Mouse (Mus musculus) kidney, postnatal 14 days (tissue): ENCODE results near the gene Cyld.
A peak's percentile ranks its signal among the peaks of the same experiment; 100 is the strongest.
"Not testable (repeated sequence)": the region's sequence is repeated elsewhere in the genome, so short reads cannot be mapped to it uniquely, and the experiment has no call there.

ENCODE experiments used
- DNase-seq: peaks from one replicate; pipeline ENCODE4 v3.0.0; 2022; ENCODE audit warnings: mixed read lengths

The Cyld gene

DNA sequence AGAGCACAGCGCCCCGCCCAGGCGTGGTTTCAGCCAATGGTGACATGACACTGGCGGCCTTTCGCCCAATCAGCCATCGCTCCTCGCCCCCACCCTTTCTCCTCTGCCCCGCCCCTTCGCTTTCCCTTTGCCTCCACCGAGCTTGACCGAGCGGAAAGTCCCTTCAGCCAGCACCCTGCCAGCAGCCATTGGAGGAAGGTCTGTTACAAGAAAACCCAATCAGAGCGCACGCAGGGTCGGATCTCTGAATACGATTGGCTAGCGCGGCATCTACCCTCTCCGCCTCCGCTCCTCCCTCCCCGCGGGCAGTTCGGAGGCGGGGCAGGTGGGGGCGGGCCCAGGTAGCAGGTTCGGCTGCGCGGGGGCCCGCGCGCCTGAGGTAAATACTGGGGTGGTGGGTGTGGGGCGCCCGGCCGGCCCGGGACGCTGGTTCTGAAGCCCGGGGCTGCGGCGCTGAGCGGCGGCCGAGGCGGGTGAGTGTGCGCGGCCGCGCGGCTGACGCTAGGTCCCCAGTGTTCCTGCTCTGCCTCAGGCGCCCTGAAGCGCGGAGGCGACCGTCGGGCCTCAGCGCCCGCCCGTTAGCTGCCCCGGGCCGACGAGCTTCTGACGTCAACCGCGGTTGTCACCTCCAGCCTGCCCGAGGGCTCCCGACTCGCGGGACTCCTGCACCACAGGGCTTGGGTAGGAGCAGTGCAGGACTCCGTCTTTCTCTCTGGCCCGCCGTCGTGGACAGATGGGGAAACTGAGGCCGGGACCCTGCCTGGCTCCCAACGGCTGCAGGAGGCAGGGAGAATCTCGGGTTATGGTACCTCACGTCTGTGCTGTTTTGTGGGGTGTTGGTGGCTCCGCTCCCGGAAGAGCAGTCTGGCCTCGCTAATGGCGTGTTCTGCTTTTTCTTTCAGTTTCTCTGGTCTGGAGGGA lies at the start of gene Cyld:
Gene Cyld, plus strand, starts transcription at position 308 of the 921 bp plus-strand sequence.
- peak; percentile 99 for DNase-seq

DNA sequence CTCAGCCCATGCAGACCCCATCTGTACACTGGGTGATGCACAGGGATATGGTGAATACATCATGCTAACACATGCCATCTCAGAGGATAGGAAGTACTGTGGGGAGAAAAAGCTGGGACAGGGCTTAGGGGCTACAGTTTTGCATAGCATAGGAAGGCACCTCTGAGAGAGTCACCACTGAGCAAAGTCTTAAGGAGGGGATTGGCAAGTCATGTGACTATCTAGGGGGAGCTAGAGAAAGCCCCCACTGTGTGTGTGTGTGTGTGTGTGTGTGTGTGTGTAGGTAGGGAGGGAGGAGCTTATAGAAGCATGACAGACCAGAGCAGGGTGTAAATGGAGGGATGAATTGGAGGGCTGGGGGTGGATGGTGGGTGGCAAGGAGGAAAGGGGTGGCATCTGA lies 48.5 kb upstream of the Cyld start:
- DNase-seq, result no peak

DNA sequence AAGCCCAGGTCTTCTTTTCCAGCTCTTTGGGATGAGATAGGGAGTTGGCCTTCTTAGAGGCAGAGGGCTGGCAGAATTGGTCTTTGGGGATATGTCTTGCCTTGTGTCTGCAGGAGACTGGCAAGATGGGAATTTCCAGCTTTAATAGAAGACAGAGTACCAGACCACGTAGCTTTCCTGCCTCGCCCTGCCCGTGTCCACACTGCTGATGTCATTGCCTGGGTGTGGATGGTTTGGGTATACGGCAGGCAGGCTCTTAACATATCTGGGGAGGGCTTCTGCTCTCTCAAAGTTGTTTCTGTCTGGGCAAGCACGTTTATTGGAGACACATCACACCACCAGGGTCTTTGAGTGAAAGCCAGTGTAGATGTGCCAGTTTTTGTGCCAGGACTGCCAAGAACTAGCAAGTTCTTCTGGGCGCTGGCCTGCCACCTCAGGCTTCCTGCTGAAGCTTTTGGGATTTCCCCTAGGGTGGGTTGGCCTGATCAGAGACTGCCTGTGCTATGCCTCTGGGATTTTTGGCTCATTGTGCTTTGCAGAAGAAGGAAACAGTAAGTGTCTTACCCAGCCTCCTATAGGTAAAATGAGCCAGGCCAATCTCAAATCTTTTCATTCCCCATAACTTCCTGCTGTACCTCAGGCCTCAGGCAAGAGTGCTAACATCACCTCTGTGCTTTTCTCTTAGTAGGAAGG lies 46.7 kb upstream of the Cyld start:
- DNase-seq, result no peak

DNA sequence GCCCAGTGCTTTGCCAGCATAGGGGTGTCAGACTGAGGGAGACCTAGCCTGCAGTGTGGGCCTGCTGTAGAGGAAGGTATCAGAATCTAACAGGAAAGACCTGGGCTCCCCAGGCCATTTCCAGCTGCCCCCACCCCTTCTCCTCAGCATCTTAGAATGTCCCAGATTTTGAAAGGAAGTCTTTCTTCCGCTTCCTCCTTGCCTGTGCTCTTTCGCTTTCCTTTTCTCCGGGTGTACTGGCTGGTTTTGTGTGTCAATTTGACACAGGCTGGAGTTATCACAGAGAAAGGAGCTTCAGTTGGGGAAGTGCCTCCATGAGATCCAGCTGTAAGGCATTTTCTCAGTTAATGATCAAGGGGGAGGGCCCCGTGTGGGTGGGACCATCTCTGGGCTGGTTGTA lies 45.7 kb upstream of the Cyld start:
- not testable (repeated sequence) for DNase-seq

DNA sequence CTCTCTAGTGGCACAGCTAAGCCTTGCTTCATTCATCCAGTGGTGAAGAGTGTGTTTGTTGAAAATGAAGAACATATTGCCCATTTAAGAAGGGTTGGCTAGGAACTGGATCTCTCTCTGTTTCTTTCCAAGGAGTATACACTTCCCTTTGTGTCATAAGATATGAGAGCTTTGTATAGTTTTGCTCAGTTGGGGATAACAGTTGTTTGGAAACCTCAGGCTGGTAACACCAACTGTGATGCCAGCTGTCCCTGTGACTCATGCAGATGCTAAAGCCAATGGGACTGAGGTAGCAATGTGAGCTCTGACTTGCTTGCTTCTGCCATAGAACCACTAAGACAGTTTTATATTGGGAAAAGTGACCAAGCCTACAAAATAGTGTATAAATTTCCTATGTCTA lies 41.5 kb upstream of the Cyld start:
- no peak for DNase-seq

DNA sequence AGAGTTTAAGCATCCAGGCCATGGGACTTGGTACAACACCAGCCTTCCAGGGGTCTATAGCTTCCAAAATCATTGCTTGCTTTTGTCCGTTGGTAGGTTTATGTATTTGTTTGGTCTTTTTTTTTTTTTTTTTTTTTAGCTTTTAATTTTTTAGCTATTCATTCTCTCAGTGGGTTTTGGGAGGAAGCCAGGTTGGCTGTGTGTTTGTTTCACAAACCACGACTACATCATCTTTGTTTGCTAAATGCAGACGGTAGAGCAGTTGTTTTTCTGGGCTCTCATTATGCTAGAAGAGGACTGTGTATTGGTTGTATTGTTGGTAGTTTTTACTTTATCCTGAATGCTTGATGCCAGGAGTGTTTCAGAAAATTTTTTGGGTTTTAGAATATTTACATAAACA lies 37.0 kb upstream of the Cyld start:
- no peak for DNase-seq

DNA sequence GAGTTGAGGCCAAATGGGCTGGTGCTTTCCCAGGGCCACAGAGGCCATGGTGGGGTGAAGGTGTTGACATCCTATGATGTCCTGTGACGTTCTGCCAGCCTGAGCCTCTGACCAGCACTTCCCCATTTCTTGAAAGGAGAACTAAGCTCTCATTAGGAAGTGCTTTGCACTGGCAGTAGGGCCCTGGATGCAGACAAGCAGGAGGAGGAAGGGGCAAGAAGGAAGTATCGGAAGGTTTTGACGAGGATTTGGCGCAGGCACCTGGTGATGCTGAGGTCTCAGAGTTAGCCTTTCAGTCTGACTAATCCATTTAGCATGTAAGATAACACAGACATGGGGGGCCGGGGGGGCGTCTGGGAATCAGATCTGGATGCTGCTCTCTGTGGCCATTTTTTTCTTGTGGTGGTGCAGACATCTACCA lies 34.4 kb upstream of the Cyld start:
- no peak for DNase-seq

DNA sequence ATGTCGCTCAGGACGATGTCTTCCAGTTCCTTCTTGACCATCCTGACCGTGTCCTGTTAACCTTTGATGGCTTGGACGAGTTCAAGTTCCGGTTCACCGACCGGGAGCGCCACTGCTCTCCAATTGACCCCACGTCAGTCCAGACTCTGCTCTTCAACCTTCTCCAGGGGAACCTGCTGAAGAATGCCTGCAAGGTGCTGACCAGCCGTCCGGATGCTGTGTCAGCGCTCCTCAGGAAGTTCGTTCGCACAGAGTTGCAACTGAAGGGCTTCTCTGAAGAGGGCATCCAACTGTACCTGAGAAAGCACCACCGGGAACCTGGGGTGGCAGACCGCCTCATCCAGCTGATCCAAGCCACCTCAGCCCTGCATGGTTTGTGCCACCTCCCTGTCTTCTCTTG lies 32.7 kb upstream of the Cyld start:
- DNase-seq, result peak; percentile 80

DNA sequence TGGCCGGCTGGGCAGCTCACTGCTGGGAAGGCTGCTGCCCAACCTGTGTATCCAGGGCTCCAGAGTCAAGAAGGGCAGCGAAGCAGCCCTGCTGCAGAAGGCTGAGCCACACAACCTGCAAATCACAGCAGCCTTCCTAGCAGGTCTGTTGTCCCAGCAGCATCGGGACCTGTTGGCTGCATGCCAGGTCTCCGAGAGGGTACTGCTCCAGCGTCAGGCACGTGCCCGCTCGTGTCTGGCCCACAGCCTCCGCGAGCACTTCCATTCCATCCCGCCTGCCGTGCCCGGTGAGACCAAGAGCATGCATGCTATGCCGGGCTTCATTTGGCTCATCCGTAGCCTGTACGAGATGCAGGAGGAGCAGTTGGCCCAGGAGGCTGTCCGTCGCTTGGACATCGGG lies 31.9 kb upstream of the Cyld start:
- peak; percentile 55 for DNase-seq

DNA sequence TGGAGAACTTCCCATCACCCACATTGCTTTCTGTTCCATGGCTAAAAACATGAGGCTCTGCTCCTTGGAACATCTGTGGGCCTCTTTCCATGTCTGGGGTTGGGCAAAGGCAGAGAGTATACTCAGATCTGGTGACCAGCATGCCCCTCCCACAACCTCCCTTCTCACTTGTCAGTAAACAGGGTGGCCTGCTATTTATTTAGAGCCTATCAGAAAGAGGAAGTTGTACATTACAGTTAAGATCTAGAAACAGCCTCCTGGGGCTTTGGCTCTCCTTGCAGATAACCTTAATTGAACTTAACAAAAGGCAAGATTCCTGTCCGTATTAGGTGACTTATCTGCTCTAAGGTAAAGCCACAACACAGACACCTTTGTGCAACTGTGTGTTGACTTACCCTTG lies 30.4 kb upstream of the Cyld start:
- DNase-seq, result peak; percentile 41

DNA sequence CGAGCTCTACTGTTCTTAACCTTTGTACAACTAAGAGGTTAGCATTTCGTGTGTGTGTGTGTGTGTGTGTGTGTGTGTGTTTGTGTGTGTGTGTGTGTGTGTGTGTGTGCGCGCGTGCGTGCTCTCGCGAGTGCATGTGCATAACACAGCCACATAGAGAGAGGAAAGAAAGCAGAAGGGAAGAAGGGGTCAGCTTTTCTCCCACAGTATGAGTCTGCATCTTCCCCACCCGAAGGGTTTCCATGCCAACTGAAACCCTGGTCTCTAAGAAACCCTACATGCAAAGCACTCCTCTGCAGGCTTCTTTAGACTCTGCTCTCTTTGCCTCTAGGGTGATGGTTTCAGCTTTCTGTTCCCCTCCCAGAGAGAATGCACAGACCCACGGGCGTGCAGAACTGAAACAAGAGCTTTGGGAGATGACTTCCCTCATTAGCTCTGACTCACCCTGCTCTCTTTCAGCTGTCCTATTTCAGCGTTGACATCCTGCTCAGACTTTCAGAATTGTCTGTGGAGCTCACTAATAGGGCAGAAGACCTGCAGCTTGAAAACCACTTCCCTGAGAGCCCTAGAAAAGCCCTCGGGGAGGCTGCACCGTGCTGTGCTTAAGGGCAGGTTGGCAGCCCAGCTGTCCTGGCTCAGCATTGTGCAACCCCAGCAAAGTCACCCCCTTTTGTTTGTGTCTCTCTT lies 28.3 kb upstream of the Cyld start:
- DNase-seq, result no peak

DNA sequence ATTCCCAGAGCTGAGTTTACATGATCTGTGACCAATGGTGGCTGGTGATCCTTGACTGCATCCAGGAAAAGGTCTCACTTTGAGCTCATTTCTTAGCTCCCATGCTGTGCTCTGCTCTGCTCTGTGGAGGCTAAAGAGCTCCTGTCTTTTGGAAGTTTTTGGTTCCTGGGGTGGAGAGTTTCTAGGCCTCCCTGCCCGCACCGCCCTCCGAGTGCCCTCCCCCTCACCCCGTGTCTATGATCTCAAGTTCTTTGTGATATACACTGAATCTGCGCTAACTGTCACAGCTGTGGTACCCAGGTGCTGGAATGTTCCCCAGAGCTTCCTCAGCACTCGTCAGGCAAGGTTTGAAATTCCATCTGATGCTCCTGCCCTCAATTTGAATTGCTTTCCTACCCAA lies 26.0 kb upstream of the Cyld start:
- DNase-seq, result no peak

DNA sequence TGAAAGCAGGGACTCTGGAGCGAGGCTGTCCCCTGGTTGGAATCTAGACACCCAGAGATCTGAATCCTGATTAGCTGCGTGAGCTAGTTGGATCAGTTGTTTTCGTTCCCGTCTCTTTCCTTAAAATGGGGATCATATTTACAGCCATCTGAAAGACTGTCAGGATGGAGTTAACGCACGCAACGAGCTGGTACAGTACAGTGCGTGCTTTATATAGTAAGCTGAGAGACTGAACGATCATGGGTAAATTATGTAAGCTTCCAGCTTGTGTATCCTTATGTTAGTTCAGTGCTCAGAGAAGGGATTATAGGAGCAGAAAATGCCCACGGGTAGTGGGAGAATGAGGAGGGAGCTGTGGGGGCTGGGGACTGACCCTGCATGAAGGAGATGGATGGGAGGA lies 25.3 kb upstream of the Cyld start:
- DNase-seq, result no peak

DNA sequence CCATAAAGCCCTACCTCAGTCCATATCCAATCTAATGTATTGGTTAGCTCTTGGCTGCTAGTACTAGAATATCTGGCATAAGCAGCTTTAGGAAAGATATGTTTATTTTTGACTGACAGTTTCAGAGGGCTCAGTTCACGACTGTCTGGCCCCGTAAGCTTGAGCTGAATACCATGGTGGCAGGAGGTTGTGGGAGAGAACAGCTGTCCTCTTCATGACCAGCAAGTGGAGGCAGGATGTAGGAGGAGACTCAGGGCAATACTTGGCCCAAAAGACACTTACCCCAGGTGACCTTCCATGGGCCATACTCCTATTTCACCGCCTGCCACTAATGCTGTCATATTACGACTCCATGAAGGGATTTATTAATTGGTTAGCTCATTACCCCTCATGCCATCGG lies 23.0 kb upstream of the Cyld start:
- DNase-seq, result peak; percentile 30

DNA sequence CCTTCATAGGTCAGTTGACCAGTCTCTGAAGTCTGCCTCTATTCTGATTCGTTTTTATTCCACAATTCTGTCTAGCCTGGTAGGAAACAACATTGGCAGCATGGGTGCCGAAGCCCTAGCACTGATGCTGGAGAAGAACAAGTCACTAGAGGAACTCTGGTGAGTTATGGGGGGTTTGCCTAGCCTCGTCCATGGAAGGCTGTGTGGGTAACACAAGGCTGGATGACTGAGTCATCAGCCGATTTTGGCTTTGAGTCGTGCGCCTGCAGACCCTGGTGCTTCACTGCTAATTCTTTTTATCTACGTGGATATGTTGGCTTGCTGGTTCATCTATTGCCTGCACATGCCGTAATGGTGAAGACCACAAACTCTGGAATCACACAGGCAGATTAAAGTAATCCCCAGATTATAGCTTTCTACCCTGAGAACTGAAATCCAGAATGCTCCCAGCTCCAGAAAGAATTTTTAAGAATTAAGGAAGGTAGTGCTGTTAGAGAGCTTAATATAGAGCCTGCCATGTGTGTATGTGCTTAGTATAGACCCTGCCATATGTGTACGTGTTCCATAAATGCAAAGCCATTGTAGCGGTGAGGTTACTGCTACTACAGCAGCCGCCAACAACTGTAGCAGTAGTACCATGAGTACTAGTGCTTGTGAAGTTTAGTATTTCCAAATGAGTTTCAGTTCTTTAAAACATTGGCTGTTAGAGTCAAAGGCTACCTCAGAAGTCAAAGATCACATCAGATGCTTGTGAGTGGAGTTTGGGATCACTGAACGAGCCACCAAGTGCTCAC lies 21.3 kb upstream of the Cyld start:
- DNase-seq, result no peak

DNA sequence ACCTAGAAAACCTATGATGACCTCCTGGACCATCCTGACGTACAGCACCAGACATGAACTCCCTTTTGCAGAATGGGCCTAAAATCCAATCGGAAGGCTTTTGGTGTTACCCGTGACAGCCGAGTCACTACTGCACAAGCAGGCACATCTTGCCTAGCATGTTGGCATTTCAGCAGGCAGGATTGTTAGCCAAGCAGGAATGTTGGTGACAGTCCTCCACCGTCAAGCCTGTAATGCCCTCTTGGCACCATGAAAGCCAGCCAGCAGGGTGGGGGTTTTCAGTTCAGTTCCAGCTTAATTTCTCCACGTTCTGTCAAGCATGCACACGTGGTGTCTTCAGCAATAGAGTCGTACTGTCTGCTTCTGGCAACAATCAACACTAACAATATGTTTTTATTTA lies 19.8 kb upstream of the Cyld start:
- DNase-seq, result no peak

DNA sequence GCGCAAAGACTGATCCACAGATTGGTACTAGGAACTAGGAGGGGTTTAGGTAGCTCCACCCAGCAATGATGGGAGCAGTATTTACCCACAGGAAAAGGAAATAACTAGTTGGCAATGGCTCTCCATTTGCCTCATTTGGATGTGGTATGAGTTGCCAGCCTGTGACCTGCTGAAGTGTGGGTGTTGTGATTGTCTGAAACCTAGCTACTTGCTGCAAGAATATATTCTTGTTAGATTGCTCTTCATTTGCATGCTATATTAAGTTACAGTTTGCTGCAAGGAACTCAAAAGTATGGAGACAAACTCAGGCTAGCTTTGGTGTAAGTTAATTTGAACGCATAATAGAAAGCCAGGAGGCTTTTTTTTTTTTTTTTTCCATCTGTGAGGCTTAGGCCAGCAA lies 16.3 kb upstream of the Cyld start:
- DNase-seq, result no peak

DNA sequence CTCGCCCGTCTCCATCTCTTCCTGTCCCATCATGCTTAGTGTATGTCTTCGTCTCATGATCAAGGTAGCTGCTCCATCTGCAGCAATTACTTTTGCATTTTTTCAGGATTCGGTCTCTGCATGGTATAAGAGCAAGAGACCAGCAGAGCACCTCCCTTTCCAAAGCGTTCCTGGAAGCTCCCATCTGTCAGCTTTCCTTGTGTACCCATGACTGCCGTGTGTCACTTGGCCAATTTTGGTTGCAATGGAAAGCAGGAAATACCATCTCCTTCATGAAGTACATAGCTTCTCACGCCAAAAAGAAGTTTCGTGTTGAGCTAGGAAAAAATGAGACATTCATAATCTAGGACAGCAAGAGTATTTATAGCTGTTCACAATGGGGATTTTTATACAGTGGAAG lies 15.8 kb upstream of the Cyld start:
- DNase-seq, result no peak

DNA sequence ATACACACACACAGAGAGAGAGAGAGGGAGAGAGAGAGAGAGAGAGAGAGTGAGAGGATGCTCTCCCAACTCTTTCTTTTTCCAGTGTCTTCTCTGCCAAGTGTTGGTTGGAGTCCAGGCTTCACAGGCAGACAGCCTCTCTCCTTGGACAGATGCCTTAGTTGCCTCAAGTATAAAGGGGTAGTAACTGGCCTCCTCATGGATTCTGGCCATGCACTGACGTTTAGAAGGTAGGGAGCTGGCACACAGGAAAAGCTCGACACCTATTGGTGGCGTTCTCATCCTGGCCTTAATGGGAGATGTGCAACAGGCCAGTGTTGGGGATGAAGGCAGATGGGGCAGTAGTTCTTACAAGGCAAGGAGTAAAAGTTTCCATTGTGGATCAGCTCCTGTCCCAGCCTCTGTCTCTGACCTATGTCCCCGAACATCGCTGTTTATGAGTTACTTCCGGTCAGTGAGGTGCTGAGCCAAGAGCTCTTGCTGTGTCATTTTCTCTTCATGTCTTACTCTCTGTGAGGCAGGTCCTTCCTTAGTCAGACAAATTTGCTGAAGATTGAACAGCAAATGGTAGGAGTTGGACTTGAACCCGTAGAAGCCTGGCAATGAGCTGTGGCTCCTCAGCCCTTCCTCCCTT lies 13.1 kb upstream of the Cyld start:
- DNase-seq, result no peak

DNA sequence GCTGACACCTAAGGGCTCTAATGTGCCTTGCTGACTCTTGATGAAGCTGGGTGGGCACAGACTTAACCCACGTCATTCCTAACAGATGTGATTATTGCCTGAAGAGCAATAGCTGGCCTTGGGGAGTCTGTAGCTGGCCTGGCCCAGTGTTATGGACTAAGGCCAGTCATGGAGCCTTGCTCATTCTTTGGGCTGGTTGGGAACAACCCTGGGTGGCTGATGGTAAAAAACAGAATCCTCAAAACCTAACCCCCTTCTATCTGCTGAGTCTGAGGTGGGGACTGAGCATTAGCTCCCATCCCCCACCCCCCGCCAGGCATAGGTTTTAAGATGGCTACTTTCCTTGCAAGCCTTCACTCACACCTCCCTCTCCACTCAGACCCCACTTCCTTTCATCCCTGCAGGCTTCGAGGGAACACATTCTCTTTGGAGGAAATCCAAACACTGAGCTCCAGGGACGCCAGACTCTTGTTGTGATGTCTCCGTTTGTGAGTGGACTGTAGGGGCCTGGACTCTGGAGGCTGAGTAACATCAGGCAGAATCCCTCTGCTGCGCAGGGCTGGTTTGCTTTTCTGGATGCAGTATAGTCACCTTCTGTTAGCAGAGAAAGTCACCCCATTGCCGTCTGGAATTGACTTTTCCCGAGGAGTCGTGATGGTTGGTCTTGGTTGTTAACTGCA lies 10.5 kb upstream of the Cyld start:
- DNase-seq, result no peak

DNA sequence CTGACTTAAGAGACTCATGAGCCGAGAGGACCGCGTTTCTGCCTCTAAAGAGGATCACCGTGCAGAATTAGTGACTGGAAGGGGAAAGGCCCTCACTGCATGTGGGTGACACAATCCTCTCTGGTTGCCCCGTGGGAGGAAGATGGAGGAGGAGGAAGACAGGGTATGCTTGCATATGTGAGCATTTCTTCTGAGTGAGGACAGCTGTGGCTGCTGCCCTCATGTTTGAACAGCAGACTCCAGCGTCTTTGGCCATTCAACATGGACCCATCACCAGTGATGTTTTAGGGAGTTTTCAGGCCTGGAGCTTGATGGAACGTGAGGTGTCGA lies 10.0 kb upstream of the Cyld start:
- DNase-seq, result no peak

DNA sequence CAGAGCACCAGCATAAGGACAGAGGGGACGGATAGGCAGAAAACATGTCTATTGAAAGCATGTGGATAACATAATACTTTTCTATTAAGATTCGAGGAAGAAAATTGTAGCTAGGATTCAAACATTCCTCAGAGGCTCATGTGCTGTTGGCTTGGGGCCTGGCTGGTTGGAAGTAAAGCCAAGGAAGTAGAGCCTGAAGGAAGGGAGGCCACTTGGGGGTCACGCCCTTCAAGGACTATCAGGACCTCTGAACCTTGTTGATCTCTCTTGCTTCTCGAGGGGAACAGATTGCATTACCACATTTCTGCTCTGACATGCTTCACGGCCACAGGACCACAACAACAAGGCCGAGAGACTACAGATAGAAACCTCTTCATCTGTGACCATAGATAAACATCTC lies 7.7 kb upstream of the Cyld start:
- DNase-seq, result peak; percentile 52
